ENCODE assay signal across 9 mouse cellular contexts in genomic region chr13:62855396-62856304, GRCm38 (mm10). TPM values are rescaled to one million over a fixed set of nuclear protein-coding genes. Genes with fewer than 3 reads are reported as not detected.
A peak's percentile ranks its signal among the peaks of the same experiment; 100 is the strongest.
DNase-seq lines count a peak whose midpoint lies in the region; ATAC-seq and TF ChIP-seq lines count a peak whose summit lies in the region.
"Had no signal": no experiment of that assay in that cellular context is flagged by ENCODE, and none has a peak within 500 bp of the region (broad histone marks: within the 10 kb centered on the region; RNA-seq: fewer than 3 reads in every experiment).

No protein-coding gene starts in this region.

- H3K4me2 ChIP-seq in lung, embryonic 16.5 days (ENCODE audit: low read depth, low read length), result peak overlapping the region; percentile 72
- H3K4me2 ChIP-seq in forebrain, embryonic 13.5 days, result peak overlapping the region; percentile 62
- H3K4me2 ChIP-seq in liver, embryonic 12.5 days, result peak overlapping the region; percentile 61

- DNase-seq in lung, adult 2 months, result no peak
- no peak for DNase-seq in left cerebral cortex, postnatal 4 days
- DNase-seq in gastrocnemius, postnatal 25 days, result no peak
- no peak for DNase-seq in adrenal gland, adult 2 months

- TF ChIP-seq POLR2A in lung, adult 2 months (IDR thresholded peaks at IDR 0.05; ENCODE audit: borderline replicate concordance, extremely low read depth, low read depth, low read length), result no peak
- no peak for TF ChIP-seq POLR2A in small intestine, adult 2 months (IDR thresholded peaks at IDR 0.05; ENCODE audit: low read depth, low read length)

- TF ChIP-seq CTCF in lung, adult 2 months (IDR thresholded peaks at IDR 0.05; ENCODE audit: insufficient read depth, low read length), result no peak
- TF ChIP-seq CTCF in small intestine, adult 2 months (IDR thresholded peaks at IDR 0.05; ENCODE audit: extremely low read depth, insufficient read length, insufficient replicate concordance, low read depth, low read length), result no peak

- H3K9ac ChIP-seq in lung, embryonic 16.5 days (ENCODE audit: low read length), result peak overlapping the region; percentile 46; the same call in 1 of the 2 replicates
- H3K9ac ChIP-seq in forebrain, embryonic 13.5 days, result no peak overlapping the region
- no peak overlapping the region for H3K9ac ChIP-seq in liver, embryonic 12.5 days

- intact Hi-C loops in left cerebral cortex, postnatal 4 days (cut with DNase I), result loop anchor here (10.0 kb wide), 2 partner anchors 231 to 391 kb away; partner anchors contain the start of genes 6720489N17Rik and Gm49359

- 34% methylated on average over 25 of the region's 25 CpGs for WGBS in lung, embryonic 16.5 days
- 32% methylated on average over 25 of the region's 25 CpGs for WGBS in lung, adult 2 months
- WGBS in forebrain, embryonic 13.5 days, result 31% methylated on average over 25 of the region's 25 CpGs
- WGBS in liver, embryonic 12.5 days (ENCODE audit: insufficient replicate concordance), result 23% methylated on average over 25 of the region's 25 CpGs
- 43% methylated on average over 25 of the region's 25 CpGs for WGBS in small intestine, adult 2 months

- no peaks in the 10 kb centered on the region for H3K27me3 ChIP-seq in lung, embryonic 16.5 days (ENCODE audit: control insufficient read depth, insufficient read depth, low read depth, low read length)
- H3K27me3 ChIP-seq in forebrain, embryonic 13.5 days, result no peaks in the 10 kb centered on the region
- no peaks in the 10 kb centered on the region for H3K27me3 ChIP-seq in liver, embryonic 12.5 days (replicated peaks)
- H3K27me3 ChIP-seq in small intestine, adult 2 months (ENCODE audit: control insufficient read depth, insufficient read depth, low read length), result no peaks in the 10 kb centered on the region

- H3K27ac ChIP-seq in lung, embryonic 16.5 days (ENCODE audit: low read length), result no peak overlapping the region
- H3K27ac ChIP-seq in forebrain, embryonic 13.5 days, result no peak overlapping the region
- H3K27ac ChIP-seq in liver, embryonic 12.5 days, result no peak overlapping the region
- no peak overlapping the region for H3K27ac ChIP-seq in small intestine, adult 2 months (ENCODE audit: insufficient read depth, low read depth, low read length)

- no peaks in the 10 kb centered on the region for H3K9me3 ChIP-seq in lung, embryonic 16.5 days (ENCODE audit: control insufficient read depth, low read length)
- no peaks in the 10 kb centered on the region for H3K9me3 ChIP-seq in forebrain, embryonic 13.5 days (replicated peaks)
- no peaks in the 10 kb centered on the region for H3K9me3 ChIP-seq in liver, embryonic 12.5 days (replicated peaks)

- peak overlapping the region; percentile 39 for H3K4me3 ChIP-seq in lung, embryonic 16.5 days (ENCODE audit: low read length)
- no peak overlapping the region for H3K4me3 ChIP-seq in lung, adult 2 months (replicated peaks; ENCODE audit: extremely low read depth, low read depth, low read length)
- peak overlapping the region; percentile 36 for H3K4me3 ChIP-seq in forebrain, embryonic 13.5 days
- H3K4me3 ChIP-seq in liver, embryonic 12.5 days, result peak overlapping the region; percentile 14
- peak overlapping the region; percentile 60 for H3K4me3 ChIP-seq in small intestine, adult 2 months (ENCODE audit: low read depth, low read length)

- no peaks in the 10 kb centered on the region for H3K36me3 ChIP-seq in lung, embryonic 16.5 days (ENCODE audit: control insufficient read depth, insufficient read depth, low read length)
- no peaks in the 10 kb centered on the region for H3K36me3 ChIP-seq in forebrain, embryonic 13.5 days (ENCODE audit: poor library complexity, severe bottlenecking)
- H3K36me3 ChIP-seq in liver, embryonic 12.5 days, result no peaks in the 10 kb centered on the region
- H3K36me3 ChIP-seq in small intestine, adult 2 months (ENCODE audit: control insufficient read depth, insufficient read depth, low read length), result peaks cover 28% of the 10 kb centered on the region

- ATAC-seq in lung, embryonic 16.5 days (ENCODE audit: low read depth), result no peak
- peak; percentile 12; the same call in 1 of the 2 replicates for ATAC-seq in forebrain, embryonic 13.5 days
- ATAC-seq in liver, embryonic 12.5 days, result no peak

- H3K4me1 ChIP-seq in lung, embryonic 16.5 days (replicated peaks; ENCODE audit: control insufficient read depth, insufficient read depth, low read length), result peaks cover 7% of the 10 kb centered on the region; the same call in 1 of the 2 replicates
- H3K4me1 ChIP-seq in lung, adult 2 months (ENCODE audit: control insufficient read depth, insufficient read depth, low read length), result no peaks in the 10 kb centered on the region
- H3K4me1 ChIP-seq in forebrain, embryonic 13.5 days, result no peaks in the 10 kb centered on the region
- H3K4me1 ChIP-seq in liver, embryonic 12.5 days, result peaks cover 4% of the 10 kb centered on the region; the same call in 1 of the 2 replicates
- peaks cover 7% of the 10 kb centered on the region; the same call in 1 of the 2 replicates for H3K4me1 ChIP-seq in small intestine, adult 2 months (ENCODE audit: control insufficient read depth, insufficient read depth, insufficient read length, low read length)

RNA-seq across cellular contexts. Expression of gene Fbp2, which starts 2.6 kb away (rescaled TPM):
- 0.73 and 1.4 TPM in 2 replicates for polyA plus RNA-seq in lung, embryonic 16.5 days (2015; fragmentation: Nextera tagmentation; extraction: Ambion mirVana)
- polyA plus RNA-seq in lung, adult 2 months (2012; rRNA removed), result 2.3 and 7.2 TPM in 2 replicates
- polyA plus RNA-seq in forebrain, embryonic 13.5 days (2015; fragmentation: Nextera tagmentation; extraction: Ambion mirVana), result not detected in 2 replicates
- polyA plus RNA-seq in liver, embryonic 12.5 days (2016; fragmentation: Nextera tagmentation; extraction: Ambion mirVana), result not detected in 2 replicates
- 62.5 and 184 TPM in 2 replicates for polyA plus RNA-seq in small intestine, adult 2 months (2012; rRNA removed)
- total RNA-seq in left cerebral cortex, postnatal 4 days (2021), result under 1 TPM in 1 of 2 experiments, not detected in 1; 0.79 TPM
- total RNA-seq in gastrocnemius, postnatal 25 days (2021), result 10 to 100 TPM; 30.0 to 48.3 TPM
- total RNA-seq in adrenal gland, adult 2 months (2021), result 1 to 10 TPM; 2.5 to 2.8 TPM
- polyA plus RNA-seq in adrenal gland, adult 2 months (2012; rRNA removed), result 0.28 and 0.49 TPM in 2 replicates
- total RNA-seq: neutrophil, adult 5-6 weeks had no signal

RNA-seq across cellular contexts. Expression of gene Fbp1, which starts 32.4 kb away (rescaled TPM):
- 2.1 and 3.6 TPM in 2 replicates for polyA plus RNA-seq in lung, embryonic 16.5 days (2015; fragmentation: Nextera tagmentation; extraction: Ambion mirVana)
- 1.1 and 2.1 TPM in 2 replicates for polyA plus RNA-seq in lung, adult 2 months (2012; rRNA removed)
- polyA plus RNA-seq in forebrain, embryonic 13.5 days (2015; fragmentation: Nextera tagmentation; extraction: Ambion mirVana), result 0.42 TPM in 1 of 2 replicates, not detected in the other
- polyA plus RNA-seq in liver, embryonic 12.5 days (2016; fragmentation: Nextera tagmentation; extraction: Ambion mirVana), result not detected in 2 replicates
- polyA plus RNA-seq in small intestine, adult 2 months (2012; rRNA removed), result 21.9 and 31.1 TPM in 2 replicates
- total RNA-seq in left cerebral cortex, postnatal 4 days (2021), result under 1 TPM; 0.46 to 0.92 TPM
- not detected for total RNA-seq in gastrocnemius, postnatal 25 days (2021)
- total RNA-seq in adrenal gland, adult 2 months (2021), result 1 to 10 TPM in 1 of 2 experiments, under 1 TPM in 1; 0.83 to 3.8 TPM
- 0.27 and 0.86 TPM in 2 replicates for polyA plus RNA-seq in adrenal gland, adult 2 months (2012; rRNA removed)
- total RNA-seq: neutrophil, adult 5-6 weeks had no signal
